Comparison of ENCODE assay signal across 8 mouse cellular contexts in genomic region chr12:111559647-111560258, GRCm38 (mm10). TPM values are rescaled to one million over a fixed set of nuclear protein-coding genes. Genes with fewer than 3 reads are reported as not detected.
A peak's percentile ranks its signal among the peaks of the same experiment; 100 is the strongest.
DNase-seq lines count a peak whose midpoint lies in the region; ATAC-seq and TF ChIP-seq lines count a peak whose summit lies in the region.

No protein-coding gene starts in this region.

- no peaks in the 10 kb centered on the region for H3K9me3 ChIP-seq in hindbrain, embryonic 12.5 days (replicated peaks)
- H3K9me3 ChIP-seq in hindbrain, embryonic 10.5 days = no peaks in the 10 kb centered on the region
- no peaks in the 10 kb centered on the region for H3K9me3 ChIP-seq in limb, embryonic 14.5 days (ENCODE audit: control insufficient read depth, low read length)

- TF ChIP-seq POLR2A in limb, embryonic 14.5 days (IDR thresholded peaks at IDR 0.05; ENCODE audit: borderline replicate concordance, extremely low read depth, insufficient read depth, insufficient read length) = no peak

- no peak overlapping the region for H3K4me3 ChIP-seq in hindbrain, embryonic 12.5 days
- no peak overlapping the region for H3K4me3 ChIP-seq in hindbrain, embryonic 10.5 days
- H3K4me3 ChIP-seq in brown adipose tissue, adult 24 weeks (ENCODE audit: insufficient read depth, low read depth, low read length) = peak overlapping the region; percentile 11
- H3K4me3 ChIP-seq in limb, embryonic 14.5 days (replicated peaks; ENCODE audit: low read length) = no peak overlapping the region

- no peaks in the 10 kb centered on the region for H3K27me3 ChIP-seq in hindbrain, embryonic 12.5 days
- H3K27me3 ChIP-seq in hindbrain, embryonic 10.5 days (ENCODE audit: insufficient read depth, poor library complexity, severe bottlenecking) = no peaks in the 10 kb centered on the region
- H3K27me3 ChIP-seq in limb, embryonic 14.5 days (ENCODE audit: control insufficient read depth, insufficient read depth, low read length) = no peaks in the 10 kb centered on the region

- H3K27ac ChIP-seq in hindbrain, embryonic 12.5 days = 0 out of 2 replicates have a peak overlapping the region, but pooled peaks have one; percentile 17
- no peak overlapping the region; the same call in 1 of the 2 replicates for H3K27ac ChIP-seq in hindbrain, embryonic 10.5 days
- no peak overlapping the region for H3K27ac ChIP-seq in brown adipose tissue, adult 24 weeks (replicated peaks; ENCODE audit: low read depth, low read length)
- no peak overlapping the region for H3K27ac ChIP-seq in limb, embryonic 14.5 days (replicated peaks; ENCODE audit: low read depth, low read length)

- no peak overlapping the region for H3K4me2 ChIP-seq in hindbrain, embryonic 12.5 days (replicated peaks)
- H3K4me2 ChIP-seq in limb, embryonic 14.5 days (replicated peaks; ENCODE audit: low read depth, low read length, severe bottlenecking) = 0 out of 2 replicates have a peak overlapping the region, but pooled peaks have one; percentile 6

- H3K36me3 ChIP-seq in hindbrain, embryonic 12.5 days = no peaks in the 10 kb centered on the region
- no peaks in the 10 kb centered on the region for H3K36me3 ChIP-seq in hindbrain, embryonic 10.5 days
- H3K36me3 ChIP-seq in limb, embryonic 14.5 days (ENCODE audit: control insufficient read depth, insufficient read depth, low read length) = no peaks in the 10 kb centered on the region

- ATAC-seq in hindbrain, embryonic 12.5 days (ENCODE audit: low FRiP score) = no peak
- ATAC-seq in hematopoietic stem cell, adult 5-6 weeks (replicated peaks in 1 of 2; ENCODE audit: insufficient read depth in 1 of 2, low FRiP score in 2 of 2, low TSS enrichment in 1 of 2, low read depth in 1 of 2, poor library complexity in 2 of 2, severe bottlenecking in 2 of 2) = peak; percentile 80 to 84
- no peak for ATAC-seq in limb, embryonic 14.5 days (ENCODE audit: low FRiP score, low read depth)
- peak; percentile 54 for ATAC-seq in monocyte, adult 5-6 weeks (replicated peaks; ENCODE audit: insufficient number of reproducible peaks, low FRiP score, low TSS enrichment, poor library complexity, severe bottlenecking)

- no peak for DNase-seq in hindbrain, embryonic 10.5 days (ENCODE audit: low spot score)
- no peak for DNase-seq in limb, embryonic 14.5 days (ENCODE audit: low spot score)
- peak; percentile 63 for DNase-seq in thymus, postnatal 25 days
- no peak for DNase-seq in urinary bladder, postnatal 25 days (ENCODE audit: low spot score)

- H3K4me1 ChIP-seq in hindbrain, embryonic 12.5 days = peaks cover 11% of the 10 kb centered on the region; the same call in 1 of the 2 replicates
- H3K4me1 ChIP-seq in hindbrain, embryonic 10.5 days (replicated peaks) = peaks cover 15% of the 10 kb centered on the region
- H3K4me1 ChIP-seq in brown adipose tissue, adult 24 weeks (ENCODE audit: control insufficient read depth, insufficient read depth, insufficient read length, low read length) = no peaks in the 10 kb centered on the region
- peaks cover 12% of the 10 kb centered on the region; the same call in 1 of the 2 replicates for H3K4me1 ChIP-seq in limb, embryonic 14.5 days (ENCODE audit: control insufficient read depth, insufficient read depth, low read length)

- 64% methylated on average over 18 of the region's 18 CpGs for WGBS in hindbrain, embryonic 12.5 days
- 67% methylated on average over 18 of the region's 18 CpGs for WGBS in hindbrain, embryonic 10.5 days
- WGBS in limb, embryonic 14.5 days = 46% methylated on average over 18 of the region's 18 CpGs

- no peak overlapping the region for H3K9ac ChIP-seq in hindbrain, embryonic 12.5 days
- H3K9ac ChIP-seq in limb, embryonic 14.5 days (ENCODE audit: low read depth, low read length, severe bottlenecking) = no peak overlapping the region; the same call in 1 of the 2 replicates

RNA-seq across cellular contexts. Expression of gene Mark3, which starts 14.6 kb away (rescaled TPM):
- 80.7 and 82.0 TPM in 2 replicates for polyA plus RNA-seq in hindbrain, embryonic 12.5 days (2016; fragmentation: Nextera tagmentation; extraction: Ambion mirVana)
- 49.3 and 52.7 TPM in 2 replicates for polyA plus RNA-seq in hindbrain, embryonic 10.5 days (2016; fragmentation: Nextera tagmentation; extraction: Ambion mirVana)
- 25.9 and 31.0 TPM in 2 replicates for polyA plus RNA-seq in brown adipose tissue, adult 24 weeks (2012; ENCODE audit: insufficient read depth, insufficient read length, missing spikeins)
- 68.9 and 75.9 TPM in 2 replicates for total RNA-seq in hematopoietic stem cell, adult 5-6 weeks (2017)
- polyA plus RNA-seq in limb, embryonic 14.5 days (2012; rRNA removed) = 69.4 and 80.5 TPM in 2 replicates
- 49.8 and 63.7 TPM in 2 replicates for polyA plus RNA-seq in limb, embryonic 14.5 days (2014; fragmentation: Nextera tagmentation; extraction: Ambion mirVana)
- total RNA-seq in monocyte, adult 5-6 weeks (2017) = 92.2 to 123 TPM (median 92.7 TPM) in 3 replicates

RNA-seq across cellular contexts. Expression of gene Eif5, which starts 21.9 kb away (rescaled TPM):
- polyA plus RNA-seq in hindbrain, embryonic 12.5 days (2016; fragmentation: Nextera tagmentation; extraction: Ambion mirVana) = 662 and 672 TPM in 2 replicates
- 570 and 710 TPM in 2 replicates for polyA plus RNA-seq in hindbrain, embryonic 10.5 days (2016; fragmentation: Nextera tagmentation; extraction: Ambion mirVana)
- 216 and 330 TPM in 2 replicates for polyA plus RNA-seq in brown adipose tissue, adult 24 weeks (2012; ENCODE audit: insufficient read depth, insufficient read length, missing spikeins)
- 352 and 436 TPM in 2 replicates for total RNA-seq in hematopoietic stem cell, adult 5-6 weeks (2017)
- 118 and 129 TPM in 2 replicates for polyA plus RNA-seq in limb, embryonic 14.5 days (2012; rRNA removed)
- polyA plus RNA-seq in limb, embryonic 14.5 days (2014; fragmentation: Nextera tagmentation; extraction: Ambion mirVana) = 472 and 474 TPM in 2 replicates
- total RNA-seq in monocyte, adult 5-6 weeks (2017) = 371 to 483 TPM (median 423 TPM) in 3 replicates

Comparison
In these comparisons a context has a peak if more than half of its experiments do, and no peak if none do; other contexts are left out.
1. ATAC-seq: peak in hematopoietic stem cell, adult 5-6 weeks (2 of 2) and monocyte, adult 5-6 weeks (single experiment); none in hindbrain, embryonic 12.5 days (single experiment) and limb, embryonic 14.5 days (single experiment).